Mouse (Mus musculus) CD4-positive, CD25-positive, alpha-beta regulatory T cell, adult 4 months (primary cell): ENCODE measurements around the gene Zfp524. TPM values are rescaled to one million over a fixed set of nuclear protein-coding genes. Genes with fewer than 3 reads are reported as not detected.
"Not testable (repeated sequence)": the region's sequence is repeated elsewhere in the genome, so short reads cannot be mapped to it uniquely, and the experiment has no call there.

ENCODE experiments used
- ATAC-seq: one replicate; pipeline ENCODE4 v1.8.0; 2017
- polyA plus RNA-seq, 2 experiments: library from polyadenylated mRNA; unstranded; fragments of 100-300 nt; shearing (Covaris generic); gene quantifications; one replicate each; pipeline ENCODE4 v1.2.1; 2017

The Zfp524 gene
- polyA plus RNA-seq, 2 experiments from 2014 or later = 44.1 to 45.4 TPM

GRCm38 (mm10) chr7:5016057-5016456, 1.8 kb downstream of the Zfp524 start:
- ATAC-seq = no peak

GRCm38 (mm10) chr7:5016920-5017319, 2.7 kb downstream of the Zfp524 start:
- ATAC-seq = no peak

GRCm38 (mm10) chr7:5017352-5017751, 3.1 kb downstream of the Zfp524 start:
- no peak for ATAC-seq

- ATAC-seq = no peak
Observed at GRCm38 (mm10) chr7:5017931-5018330, 3.7 kb downstream of the Zfp524 start.

- ATAC-seq = not testable (repeated sequence)
Observed at GRCm38 (mm10) chr7:5019576-5019975, 5.4 kb downstream of the Zfp524 start.

- ATAC-seq = peak; percentile 91
Observed at GRCm38 (mm10) chr7:5020000-5020681, 5.9 kb downstream of the Zfp524 start, which contains the start of the genes Zfp865 and Ccdc106. Gene Zfp865, plus strand, starts transcription at chr7:5020376. Gene Ccdc106, plus strand, starts transcription at chr7:5020553.

- ATAC-seq = peak; percentile 1
Observed at GRCm38 (mm10) chr7:5020685-5021084, 6.5 kb downstream of the Zfp524 start.

- no peak for ATAC-seq
Observed at GRCm38 (mm10) chr7:5021197-5021596, 7.0 kb downstream of the Zfp524 start.

GRCm38 (mm10) chr7:5029543-5029942, 15.3 kb downstream of the Zfp524 start:
- no peak for ATAC-seq

- ATAC-seq = no peak
Observed at GRCm38 (mm10) chr7:5029946-5030345, 15.7 kb downstream of the Zfp524 start.

- ATAC-seq = no peak
Observed at GRCm38 (mm10) chr7:5030554-5031275, 16.5 kb downstream of the Zfp524 start.

- no peak for ATAC-seq
Observed at GRCm38 (mm10) chr7:5031496-5031895, 17.3 kb downstream of the Zfp524 start.

GRCm38 (mm10) chr7:5033818-5034217, 19.6 kb downstream of the Zfp524 start, which contains the start of gene 4632433K11Rik:
Gene 4632433K11Rik, plus strand, starts transcription at chr7:5034118.
- no peak for ATAC-seq

GRCm38 (mm10) chr7:5035628-5036027, 21.4 kb downstream of the Zfp524 start:
- no peak for ATAC-seq

- no peak for ATAC-seq
Observed at GRCm38 (mm10) chr7:5036136-5036535, 21.9 kb downstream of the Zfp524 start.

- no peak for ATAC-seq
Observed at GRCm38 (mm10) chr7:5037026-5037425, 22.8 kb downstream of the Zfp524 start.

GRCm38 (mm10) chr7:5037467-5037866, 23.3 kb downstream of the Zfp524 start:
- ATAC-seq = no peak

GRCm38 (mm10) chr7:5038109-5038732, 24.0 kb downstream of the Zfp524 start, which contains the start of gene Zfp784:
Gene Zfp784, minus strand, starts transcription at chr7:5038446.
- peak; percentile 97 for ATAC-seq

- no peak for ATAC-seq
Observed at GRCm38 (mm10) chr7:5038940-5039339, 24.7 kb downstream of the Zfp524 start.

- ATAC-seq = no peak
Observed at GRCm38 (mm10) chr7:5044981-5045380, 30.8 kb downstream of the Zfp524 start.

- ATAC-seq = no peak
Observed at GRCm38 (mm10) chr7:5046112-5046511, 31.9 kb downstream of the Zfp524 start.

- ATAC-seq = peak; percentile 60
Observed at GRCm38 (mm10) chr7:5047313-5047712, 33.1 kb downstream of the Zfp524 start.
